Mouse (Mus musculus) gastrocnemius, adult 2 months (tissue): ENCODE data around the gene Baiap2. TPM values are rescaled to one million over a fixed set of nuclear protein-coding genes. Genes with fewer than 3 reads are reported as not detected.
A peak's percentile ranks its signal among the peaks of the same experiment; 100 is the strongest.

ENCODE experiments used
- DNase-seq: peaks from one replicate; pipeline ENCODE4 v3.0.0; 2022
- H3K27ac ChIP-seq: fragments of 200-600 bp; 2 replicates; pipeline ENCODE4 v1.8.1; 2022; ENCODE audit warnings: mild to moderate bottlenecking
- H3K4me3 ChIP-seq: fragments of 200-600 bp; 2 replicates; pipeline ENCODE4 v1.8.1; 2022; ENCODE audit warnings: mild to moderate bottlenecking, moderate library complexity
- CTCF ChIP-seq: fragments of 200-600 bp; IDR thresholded peaks from 2 replicates; pipeline ENCODE4 v1.8.1; 2022; ENCODE audit warnings: antibody characterized with exemption, mild to moderate bottlenecking, moderate library complexity
- intact Hi-C: fragments of 180-260 bp; cut with DNase I; formaldehyde crosslinking; loops from one replicate; pipeline ENCODE4 v1.15.1; 2025
- microRNA-seq: library from miRNA; unstranded; fragments of <30 nt; microRNA quantifications from one replicate; pipeline ENCODE4 v1.2.0, GENCODE M21; 2021
- total RNA-seq, 2 experiments: library from RNA; stranded (reverse); gene quantifications; 2 replicates each; pipeline ENCODE4 v1.2.3; 2021

The Baiap2 gene
- total RNA-seq, 2 experiments from 2014 or later: 1.5 to 2.0 TPM

DNA sequence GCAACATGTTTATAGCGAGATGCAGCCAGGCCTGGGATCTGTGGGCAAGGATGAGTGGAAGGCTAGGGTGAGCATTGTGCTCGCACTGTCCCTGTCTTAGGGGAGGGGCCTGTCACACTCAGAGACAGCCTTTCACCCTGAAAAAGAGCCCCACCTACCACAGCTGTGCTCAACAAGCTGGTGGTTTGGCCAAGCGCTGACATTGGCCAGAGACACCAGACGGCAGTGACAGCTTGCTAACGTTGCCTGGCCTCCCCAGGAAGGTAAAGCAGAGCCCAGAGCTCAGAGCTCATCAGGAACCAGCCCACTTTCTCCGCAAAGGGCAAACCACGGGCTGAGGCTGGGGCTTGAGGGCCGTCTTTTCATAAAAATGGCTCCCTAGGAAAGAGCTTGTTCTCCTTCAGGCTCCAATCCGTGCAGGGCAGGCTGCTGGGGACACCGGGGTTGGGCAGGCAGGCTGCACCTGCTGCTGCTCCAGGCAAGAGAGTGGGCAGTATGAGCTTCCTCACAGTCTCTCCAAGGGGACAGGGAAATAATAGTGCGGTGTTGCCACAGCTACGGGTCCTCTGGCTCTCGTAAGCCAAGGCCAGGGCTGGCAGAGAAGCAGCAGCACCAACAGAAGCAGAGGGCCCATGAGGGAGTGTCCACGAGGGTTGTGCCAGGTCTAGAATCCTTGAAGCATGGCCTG is 108.7 kb downstream of the Baiap2 start:
- intact Hi-C loops: no loop called here
- TF ChIP-seq CTCF: no peak
- no peak overlapping the region for H3K4me3 ChIP-seq
- H3K27ac ChIP-seq: peak overlapping the region; percentile 51; the same call in 1 of the 2 replicates
- DNase-seq: no peak

DNA sequence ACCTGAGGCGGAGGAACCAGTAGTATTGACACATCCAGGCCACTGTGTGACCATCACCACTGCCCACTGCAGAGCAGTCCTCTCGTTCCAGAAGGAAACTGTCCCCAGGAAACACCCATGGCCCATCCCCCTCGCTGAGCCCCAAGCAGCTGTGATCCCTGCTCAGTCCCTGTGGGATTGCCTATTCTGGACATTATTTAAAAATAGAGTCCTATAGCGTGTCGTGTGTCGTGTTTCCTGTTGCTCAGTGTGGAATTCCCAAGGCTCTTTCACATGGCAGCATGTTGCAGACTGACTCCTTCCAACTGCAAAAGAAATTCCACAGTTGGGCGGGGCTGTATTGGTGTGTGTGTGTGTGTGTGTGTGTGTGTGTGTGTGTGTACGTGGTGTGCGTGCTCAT is 109.7 kb downstream of the Baiap2 start:
- intact Hi-C loops: loop anchor here (2.0 kb wide), 1 partner anchor 49 kb away; no protein-coding TSS in a partner anchor
- Histone ChIP-seq H3K27ac (peak overlapping the region; percentile 51; the same call in 1 of the 2 replicates), H3K4me3 (no peak overlapping the region)
- TF ChIP-seq CTCF: no peak
- peak; percentile 53 for DNase-seq

DNA sequence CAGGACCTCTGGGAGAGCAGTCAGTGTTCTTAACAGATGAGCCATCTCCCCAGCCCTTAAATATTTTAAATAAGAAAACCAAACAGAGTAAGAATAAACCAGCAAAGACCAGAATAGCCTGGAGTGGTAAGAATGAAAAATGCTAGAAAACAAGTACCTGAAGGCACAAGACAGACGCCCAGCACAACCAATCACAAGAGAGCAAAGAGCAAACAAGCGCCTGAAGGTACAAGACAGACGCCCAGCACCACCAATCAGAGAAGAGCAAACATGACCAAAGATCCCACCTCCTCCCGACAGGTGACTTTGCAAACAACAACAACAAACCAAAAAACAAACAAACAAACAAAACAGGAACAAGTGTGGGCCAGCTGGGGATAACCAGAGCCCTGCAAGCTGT is 111.3 kb downstream of the Baiap2 start:
- TF ChIP-seq CTCF: no peak
- intact Hi-C loops: loop anchor here (2.0 kb wide), 1 partner anchor 51 kb away; no protein-coding TSS in a partner anchor
- no peak for DNase-seq
- Histone ChIP-seq H3K4me3 (no peak overlapping the region), H3K27ac (no peak overlapping the region)

DNA sequence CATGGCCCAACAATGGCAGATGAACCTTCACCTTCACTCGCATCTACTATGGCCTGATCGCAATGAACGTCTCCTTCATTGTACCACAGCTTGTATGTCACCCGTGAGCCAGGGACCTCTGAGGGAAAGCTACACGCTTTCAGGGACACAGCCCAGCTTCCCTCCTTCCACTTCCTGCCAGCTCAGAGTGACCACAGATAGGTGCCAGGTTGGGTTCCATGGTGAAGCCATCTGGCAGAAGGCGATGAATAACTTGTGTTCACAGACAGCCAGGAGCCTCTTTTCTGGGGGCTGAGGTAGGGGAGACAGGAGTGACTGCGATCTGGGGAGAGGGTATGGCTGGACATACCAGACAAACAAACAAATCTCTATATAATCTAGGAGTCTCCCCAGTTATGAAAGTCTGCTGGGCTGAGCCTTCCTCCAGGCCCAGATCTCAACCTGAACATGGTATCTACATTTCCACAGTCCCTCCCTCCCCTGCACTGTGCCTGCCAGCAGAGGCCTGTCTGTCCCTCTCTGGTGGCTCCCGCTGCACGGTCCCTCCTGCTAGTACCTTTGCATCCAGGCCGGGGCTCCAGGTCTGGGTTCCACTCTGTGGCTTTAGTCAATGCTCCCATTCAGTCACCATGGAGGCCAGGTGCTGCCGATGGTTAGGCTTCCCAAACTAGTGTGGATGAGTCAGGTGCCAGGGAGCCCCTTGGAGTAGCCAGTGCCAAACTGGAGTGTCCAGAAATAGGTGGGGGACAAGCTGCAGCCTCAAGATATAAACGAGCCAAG is 113.6 kb downstream of the Baiap2 start:
- no peak for TF ChIP-seq CTCF
- intact Hi-C loops: no loop called here
- no peak for DNase-seq
- no peak overlapping the region for H3K27ac ChIP-seq
- no peak overlapping the region for H3K4me3 ChIP-seq

Small RNA genes within 50 kb of the gene (microRNA-seq; reads per million reads assigned to microRNA genes)
- gene Mir3065 (not detected), gene Mir338 (not detected)

Other genes with a start within 250 kb of the Baiap2 start
- 10 to 100 TPM; 29.6 to 31.3 TPM for gene Chmp6, start 29.3 kb upstream of the Baiap2 start, total RNA-seq
- gene Aatk, start 104.4 kb downstream of the Baiap2 start, total RNA-seq: 1 to 10 TPM; 2.8 to 2.9 TPM
- gene Cep131, start 144.1 kb downstream of the Baiap2 start, total RNA-seq: 1 to 10 TPM; 5.3 to 9.5 TPM
- gene Tepsin, start 156.0 kb downstream of the Baiap2 start, total RNA-seq: 1 to 10 TPM; 4.5 to 5.5 TPM
- gene Ndufaf8, start 156.2 kb downstream of the Baiap2 start, total RNA-seq: 10 to 100 TPM; 38.3 to 43.3 TPM
- 10 to 100 TPM; 32.2 to 51.7 TPM for gene Slc38a10, start 208.6 kb downstream of the Baiap2 start, total RNA-seq